Mouse (Mus musculus) intestine, embryonic 15.5 days (tissue): ENCODE data around the gene Phlda1. TPM values are rescaled to one million over a fixed set of nuclear protein-coding genes. Genes with fewer than 3 reads are reported as not detected.

Experiments
- ATAC-seq: fragments of 200-750 bp; cut with Nextera tagmentation; 2 replicates; pipeline ENCODE4 v1.8.0; 2017; ENCODE audit warnings: moderate TSS enrichment, moderate library complexity
- H3K27ac ChIP-seq: fragments of 300-500 bp; sonication (generic); 2 replicates; pipeline ENCODE4 v1.5.1; 2015; ENCODE audit warnings: mild to moderate bottlenecking, inconsistent platforms
- H3K27me3 ChIP-seq: fragments of 300-500 bp; sonication (generic); replicated peaks from 2 replicates; pipeline ENCODE4 v1.6.1; 2015; ENCODE audit warnings: inconsistent platforms
- H3K36me3 ChIP-seq: fragments of 300-500 bp; sonication (generic); 2 replicates; pipeline ENCODE4 v1.6.1; 2015; ENCODE audit warnings: inconsistent platforms
- H3K4me1 ChIP-seq: fragments of 300-500 bp; sonication (generic); replicated peaks from 2 replicates; pipeline ENCODE4 v1.6.1; 2015; ENCODE audit warnings: inconsistent platforms
- H3K4me2 ChIP-seq: fragments of 300-500 bp; sonication (generic); replicated peaks from 2 replicates; pipeline ENCODE4 v1.6.1; 2015; ENCODE audit warnings: mild to moderate bottlenecking, inconsistent platforms
- H3K4me3 ChIP-seq: fragments of 300-500 bp; sonication (generic); replicated peaks from 2 replicates; pipeline ENCODE4 v1.5.1; 2015; ENCODE audit warnings: inconsistent platforms
- H3K9ac ChIP-seq: fragments of 300-500 bp; sonication (generic); 2 replicates; pipeline ENCODE4 v1.6.1; 2015; ENCODE audit warnings: inconsistent platforms
- H3K9me3 ChIP-seq: fragments of 300-500 bp; sonication (generic); 2 replicates; pipeline ENCODE4 v1.6.1; 2016; ENCODE audit warnings: inconsistent platforms
- WGBS: fragments of 180-500 bp; shearing (Covaris S2); methylation state at CpG from one replicate; pipeline ENCODE4 v1.1.7; 2015; 5-methylcytosine and 5-hydroxymethylcytosine counted together
- polyA plus RNA-seq: library from polyadenylated mRNA; unstranded; fragments of >200 nt; fragmentation: Nextera tagmentation; extraction: Ambion mirVana; gene quantifications from 2 replicates; pipeline ENCODE4 v1.2.1, GENCODE M21; 2015

Phlda1 gene
- polyA plus RNA-seq, 1 experiment from 2014 or later = 43.2 TPM

- Histone ChIP-seq H3K27me3 (no peaks in the 10 kb centered on the region), H3K4me3 (no peak overlapping the region), H3K36me3 (no peaks in the 10 kb centered on the region), H3K4me2 (no peak overlapping the region), H3K9ac (no peak overlapping the region), H3K4me1 (peaks cover 27% of the 10 kb centered on the region), H3K27ac (no peak overlapping the region), H3K9me3 (no peaks in the 10 kb centered on the region)
- ATAC-seq = no peak
- 66% methylated on average over 4 of the region's 4 CpGs for WGBS
Observed at GRCm38 (mm10) chr10:111518350-111518749, 12.3 kb downstream of the Phlda1 start.

- Histone ChIP-seq H3K36me3 (no peaks in the 10 kb centered on the region), H3K4me1 (peaks cover 27% of the 10 kb centered on the region), H3K9ac (no peak overlapping the region), H3K4me2 (no peak overlapping the region; the same call in 1 of the 2 replicates), H3K27ac (no peak overlapping the region), H3K27me3 (no peaks in the 10 kb centered on the region), H3K4me3 (no peak overlapping the region), H3K9me3 (no peaks in the 10 kb centered on the region)
- ATAC-seq = no peak
- WGBS = 66% methylated on average over 24 of the region's 24 CpGs
Observed at GRCm38 (mm10) chr10:111519620-111520370, 13.7 kb downstream of the Phlda1 start.

- 59% methylated on average over 3 of the region's 3 CpGs for WGBS
- no peaks in the 10 kb centered on the region for H3K36me3 ChIP-seq
- H3K4me1 ChIP-seq = peaks cover 21% of the 10 kb centered on the region
- no peak overlapping the region for H3K27ac ChIP-seq
- H3K27me3 ChIP-seq = no peaks in the 10 kb centered on the region
- H3K9ac ChIP-seq = no peak overlapping the region
- no peak for ATAC-seq
- no peaks in the 10 kb centered on the region for H3K9me3 ChIP-seq
- no peak overlapping the region for H3K4me3 ChIP-seq
- H3K4me2 ChIP-seq = no peak overlapping the region
Observed at GRCm38 (mm10) chr10:111520621-111521020, 14.5 kb downstream of the Phlda1 start.

- H3K4me1 ChIP-seq = peaks cover 12% of the 10 kb centered on the region
- no peak overlapping the region for H3K27ac ChIP-seq
- H3K9me3 ChIP-seq = no peaks in the 10 kb centered on the region
- H3K9ac ChIP-seq = no peak overlapping the region
- ATAC-seq = no peak
- H3K4me3 ChIP-seq = no peak overlapping the region
- 61% methylated on average over 4 of the region's 4 CpGs for WGBS
- no peaks in the 10 kb centered on the region for H3K27me3 ChIP-seq
- no peak overlapping the region for H3K4me2 ChIP-seq
- H3K36me3 ChIP-seq = no peaks in the 10 kb centered on the region
Observed at GRCm38 (mm10) chr10:111521636-111522035, 15.6 kb downstream of the Phlda1 start.

- WGBS = 74% methylated on average over 4 of the region's 4 CpGs
- ATAC-seq = no peak
Observed at GRCm38 (mm10) chr10:111522230-111522629, 16.1 kb downstream of the Phlda1 start.

GRCm38 (mm10) chr10:111523894-111524293 is 17.8 kb downstream of the Phlda1 start:
- Histone ChIP-seq H3K4me3 (no peak overlapping the region), H3K9ac (no peak overlapping the region), H3K9me3 (no peaks in the 10 kb centered on the region), H3K4me2 (no peak overlapping the region), H3K4me1 (0 out of 2 replicates have a peak, but pooled peaks cover 7% of the 10 kb centered on the region), H3K27ac (no peak overlapping the region), H3K27me3 (no peaks in the 10 kb centered on the region), H3K36me3 (no peaks in the 10 kb centered on the region)
- no peak for ATAC-seq
- 90% methylated on average over 12 of the region's 12 CpGs for WGBS

More at GRCm38 (mm10) chr10:111522230-111522629, 16.1 kb downstream of the Phlda1 start:
- no peak overlapping the region for H3K27ac ChIP-seq
- no peaks in the 10 kb centered on the region for H3K9me3 ChIP-seq
- no peak overlapping the region for H3K4me2 ChIP-seq
- H3K27me3 ChIP-seq = no peaks in the 10 kb centered on the region
- H3K4me3 ChIP-seq = no peak overlapping the region
- H3K4me1 ChIP-seq = peaks cover 11% of the 10 kb centered on the region
- H3K9ac ChIP-seq = no peak overlapping the region
- H3K36me3 ChIP-seq = no peaks in the 10 kb centered on the region

- no peak overlapping the region for H3K9ac ChIP-seq
- no peak overlapping the region for H3K4me3 ChIP-seq
- H3K4me1 ChIP-seq = 0 out of 2 replicates have a peak, but pooled peaks cover 9% of the 10 kb centered on the region
- peak; percentile 55 for ATAC-seq
- H3K9me3 ChIP-seq = no peaks in the 10 kb centered on the region
- no peaks in the 10 kb centered on the region for H3K27me3 ChIP-seq
- WGBS = 68% methylated on average over 5 of the region's 5 CpGs
- H3K27ac ChIP-seq = no peak overlapping the region
- H3K4me2 ChIP-seq = no peak overlapping the region
- H3K36me3 ChIP-seq = no peaks in the 10 kb centered on the region
Observed at GRCm38 (mm10) chr10:111527057-111527456, 21.0 kb downstream of the Phlda1 start.

GRCm38 (mm10) chr10:111527613-111528012 is 21.5 kb downstream of the Phlda1 start:
- ATAC-seq = 0 out of 2 replicates have a peak, but pooled peaks have one; percentile 21
- no peaks in the 10 kb centered on the region for H3K36me3 ChIP-seq
- H3K27ac ChIP-seq = no peak overlapping the region
- H3K27me3 ChIP-seq = no peaks in the 10 kb centered on the region
- H3K9ac ChIP-seq = no peak overlapping the region
- H3K4me1 ChIP-seq = 0 out of 2 replicates have a peak, but pooled peaks cover 9% of the 10 kb centered on the region
- no peak overlapping the region for H3K4me3 ChIP-seq
- no peak overlapping the region for H3K4me2 ChIP-seq
- H3K9me3 ChIP-seq = no peaks in the 10 kb centered on the region
- 73% methylated on average over 7 of the region's 7 CpGs for WGBS

- 52% methylated on average over 4 of the region's 4 CpGs for WGBS
- Histone ChIP-seq H3K36me3 (no peaks in the 10 kb centered on the region), H3K4me2 (no peak overlapping the region), H3K9ac (no peak overlapping the region), H3K9me3 (no peaks in the 10 kb centered on the region), H3K4me1 (0 out of 2 replicates have a peak, but pooled peaks cover 9% of the 10 kb centered on the region), H3K4me3 (no peak overlapping the region), H3K27ac (no peak overlapping the region), H3K27me3 (no peaks in the 10 kb centered on the region)
- ATAC-seq = peak; percentile 39; the same call in 1 of the 2 replicates
Observed at GRCm38 (mm10) chr10:111528283-111528682, 22.2 kb downstream of the Phlda1 start.

- Histone ChIP-seq H3K4me1 (0 out of 2 replicates have a peak, but pooled peaks cover 9% of the 10 kb centered on the region), H3K27ac (no peak overlapping the region), H3K4me2 (no peak overlapping the region), H3K9me3 (no peaks in the 10 kb centered on the region), H3K36me3 (no peaks in the 10 kb centered on the region), H3K27me3 (no peaks in the 10 kb centered on the region), H3K4me3 (no peak overlapping the region), H3K9ac (no peak overlapping the region)
- WGBS = 42% methylated on average over 7 of the region's 7 CpGs
- ATAC-seq = peak; percentile 72
Observed at GRCm38 (mm10) chr10:111530398-111530797, 24.3 kb downstream of the Phlda1 start.

GRCm38 (mm10) chr10:111534691-111535090 is 28.6 kb downstream of the Phlda1 start:
- no peak for ATAC-seq
- WGBS = 66% methylated on average over 8 of the region's 8 CpGs
- no peaks in the 10 kb centered on the region for H3K9me3 ChIP-seq
- no peak overlapping the region for H3K9ac ChIP-seq
- no peak overlapping the region for H3K4me2 ChIP-seq
- no peak overlapping the region for H3K27ac ChIP-seq
- no peaks in the 10 kb centered on the region for H3K36me3 ChIP-seq
- no peaks in the 10 kb centered on the region for H3K27me3 ChIP-seq
- H3K4me3 ChIP-seq = no peak overlapping the region
- peaks cover 13% of the 10 kb centered on the region for H3K4me1 ChIP-seq

GRCm38 (mm10) chr10:111537410-111537809 is 31.3 kb downstream of the Phlda1 start:
- Histone ChIP-seq H3K36me3 (no peaks in the 10 kb centered on the region), H3K4me2 (peak overlapping the region; percentile 40), H3K27ac (no peak overlapping the region), H3K9ac (no peak overlapping the region), H3K4me1 (peaks cover 16% of the 10 kb centered on the region), H3K9me3 (no peaks in the 10 kb centered on the region), H3K4me3 (0 out of 2 replicates have a peak overlapping the region, but pooled peaks have one; percentile 0), H3K27me3 (no peaks in the 10 kb centered on the region)
- WGBS = 59% methylated on average over 19 of the region's 19 CpGs
- ATAC-seq = no peak
